Mouse (Mus musculus) forebrain, embryonic 14.5 days (tissue): ENCODE results near the gene Tex45. TPM values are rescaled to one million over a fixed set of nuclear protein-coding genes. Genes with fewer than 3 reads are reported as not detected.

Experiments
- polyA plus RNA-seq: library from polyadenylated mRNA; unstranded; fragments of >200 nt; fragmentation: Nextera tagmentation; extraction: Ambion mirVana; gene quantifications from 2 replicates; pipeline ENCODE4 v1.2.1, GENCODE M21; 2014

Gene Tex45
- polyA plus RNA-seq, 1 experiment from 2014 or later: 0.18 TPM

Other genes with a start within 250 kb of the Tex45 start
- 33.6 and 50.9 TPM in 2 replicates for gene Insr, start 191.2 kb upstream of the Tex45 start, polyA plus RNA-seq
- gene A430078G23Rik, start 117.4 kb upstream of the Tex45 start, polyA plus RNA-seq: 0.28 TPM in 1 of 2 replicates, not detected in the other
- gene Arhgef18, start 77.9 kb upstream of the Tex45 start, polyA plus RNA-seq: 8.6 and 11.5 TPM in 2 replicates
- gene Pex11g, start 3.2 kb upstream of the Tex45 start, polyA plus RNA-seq: 1.9 and 2.3 TPM in 2 replicates
- gene Zfp358, start 22.3 kb downstream of the Tex45 start, polyA plus RNA-seq: 66.2 and 66.5 TPM in 2 replicates
- 50.5 and 52.2 TPM in 2 replicates for gene Mcoln1, start 29.6 kb downstream of the Tex45 start, polyA plus RNA-seq
- 16.7 and 20.7 TPM in 2 replicates for gene Pnpla6, start 44.5 kb downstream of the Tex45 start, polyA plus RNA-seq
- 0.54 and 1.3 TPM in 2 replicates for gene C330021F23Rik, start 97.1 kb downstream of the Tex45 start, polyA plus RNA-seq
- gene Camsap3, start 116.4 kb downstream of the Tex45 start, polyA plus RNA-seq: 25.9 and 32.5 TPM in 2 replicates
- 63.2 and 67.0 TPM in 2 replicates for gene Xab2, start 150.5 kb downstream of the Tex45 start, polyA plus RNA-seq
- 95.7 and 99.8 TPM in 2 replicates for gene Pet100, start 150.7 kb downstream of the Tex45 start, polyA plus RNA-seq
- gene Pcp2, start 154.7 kb downstream of the Tex45 start, polyA plus RNA-seq: 0.53 and 2.7 TPM in 2 replicates
- gene Stxbp2, start 160.1 kb downstream of the Tex45 start, polyA plus RNA-seq: 32.4 and 40.1 TPM in 2 replicates
- gene Retn, start 184.9 kb downstream of the Tex45 start, polyA plus RNA-seq: 0.26 and 0.32 TPM in 2 replicates
- 0.23 TPM in 1 of 2 replicates, not detected in the other for gene Mcemp1, start 194.9 kb downstream of the Tex45 start, polyA plus RNA-seq
- 13.1 and 13.2 TPM in 2 replicates for gene Fcor, start 201.5 kb downstream of the Tex45 start, polyA plus RNA-seq
- 51.8 and 52.1 TPM in 2 replicates for gene Trappc5, start 205.4 kb downstream of the Tex45 start, polyA plus RNA-seq
- gene Fcer2a, start 223.3 kb downstream of the Tex45 start, polyA plus RNA-seq: 0.08 and 0.15 TPM in 2 replicates
- gene Clec4g, start 249.8 kb downstream of the Tex45 start, polyA plus RNA-seq: not detected in 2 replicates